Mouse (Mus musculus): ENCODE data around the gene Vgll4.

Gene Vgll4

DNA sequence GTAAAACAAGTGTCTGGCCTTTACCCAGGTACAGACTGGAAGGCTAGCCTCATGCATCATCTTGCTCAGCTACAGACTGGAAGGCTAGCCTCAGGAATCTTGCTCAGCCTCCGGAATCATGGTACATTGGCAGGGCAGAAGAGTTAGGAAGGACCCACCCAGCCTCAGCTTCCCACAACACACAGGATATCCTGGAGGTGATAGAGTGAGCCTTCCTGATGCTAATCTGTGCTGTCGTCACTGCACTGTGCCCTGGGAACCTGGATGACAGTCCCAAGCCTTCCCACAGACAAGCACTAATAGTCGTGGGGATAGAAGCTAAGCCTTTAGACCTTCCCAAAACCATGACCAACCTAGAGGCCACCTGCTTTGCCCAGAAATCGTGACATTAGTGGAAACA lies 103.2 kb downstream of the Vgll4 start:
- DNase-seq, result peak; percentile 47 to 80

DNA sequence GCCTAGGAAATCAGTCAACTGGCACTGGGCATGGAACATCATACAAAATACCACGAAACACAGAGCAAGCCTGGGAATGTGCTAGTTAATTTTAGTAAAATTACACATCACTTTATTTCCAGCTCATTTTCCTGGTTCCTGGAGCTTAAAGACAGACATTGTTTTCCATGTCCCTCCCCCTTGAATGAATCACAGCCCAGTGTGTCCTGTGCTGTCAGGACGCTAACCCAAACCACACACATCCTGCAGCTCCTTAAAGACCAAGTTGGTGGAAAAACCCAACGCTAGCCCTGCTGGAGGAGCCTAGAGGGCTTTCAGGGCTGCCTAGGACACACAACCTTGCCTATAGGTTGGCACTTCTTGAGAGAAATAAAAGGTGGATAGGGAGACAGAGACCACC lies 103.7 kb downstream of the Vgll4 start:
- peak in 1 of 2 experiments; percentile 53 for DNase-seq

DNA sequence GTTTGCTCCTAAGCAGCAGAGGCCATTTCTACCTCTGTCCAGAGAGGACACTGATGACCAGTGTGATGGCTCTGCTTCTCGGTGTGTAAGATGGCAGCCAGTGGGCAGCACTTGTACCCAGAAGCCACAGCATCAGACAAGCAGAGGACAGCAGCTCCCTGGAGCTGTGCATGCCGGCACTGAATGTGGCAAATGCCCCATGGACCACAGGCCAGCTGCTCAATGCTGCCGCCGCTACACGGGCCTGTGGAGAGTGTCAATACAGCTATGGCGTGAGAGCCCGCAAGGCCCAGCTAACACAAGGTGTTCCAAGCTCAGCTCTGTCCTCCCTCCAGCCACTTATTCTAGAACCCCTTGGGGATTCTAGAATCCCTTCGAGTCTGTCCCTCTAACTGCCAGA lies 105.4 kb downstream of the Vgll4 start:
- no peak for DNase-seq

DNA sequence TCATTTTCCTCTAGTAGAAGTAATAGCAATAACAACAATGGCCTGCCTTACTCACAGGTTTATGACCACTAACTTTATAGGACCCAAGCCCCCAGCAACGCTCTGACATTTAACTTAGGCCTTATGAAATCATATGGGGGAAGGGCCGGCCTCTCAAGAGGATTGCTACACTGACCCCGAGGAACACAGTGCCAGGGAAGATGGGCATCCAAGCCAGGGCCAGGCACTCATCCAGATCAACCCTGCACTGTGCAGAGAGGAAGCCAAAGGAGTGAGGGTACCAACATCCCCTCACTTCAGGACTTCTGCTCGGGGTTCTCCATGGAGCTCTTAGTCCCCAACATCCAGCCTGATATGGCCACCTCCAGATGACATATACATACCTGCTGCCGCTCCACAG lies 106.3 kb downstream of the Vgll4 start:
- peak in 1 of 2 experiments; percentile 58 for DNase-seq

DNA sequence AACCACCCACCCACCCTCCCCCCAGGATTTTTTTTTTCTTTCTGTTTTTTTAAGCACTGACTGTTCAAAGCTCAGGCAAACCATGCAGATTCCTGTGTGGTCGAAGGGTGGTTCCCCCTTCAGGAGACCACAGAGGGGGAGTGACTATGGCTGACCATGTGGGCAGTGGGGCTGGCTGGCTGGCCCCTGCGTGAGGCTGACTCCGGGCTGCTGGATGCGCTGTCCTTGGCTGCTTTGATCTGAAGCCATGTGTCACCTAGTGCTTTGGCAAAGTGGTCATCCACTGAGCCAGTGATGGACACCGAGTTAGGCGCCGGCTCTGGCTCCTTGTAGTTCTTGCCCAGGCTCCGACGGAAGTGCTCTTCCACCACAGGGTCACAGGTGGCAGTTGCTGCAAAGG lies 107.7 kb downstream of the Vgll4 start:
- DNase-seq, result no peak

DNA sequence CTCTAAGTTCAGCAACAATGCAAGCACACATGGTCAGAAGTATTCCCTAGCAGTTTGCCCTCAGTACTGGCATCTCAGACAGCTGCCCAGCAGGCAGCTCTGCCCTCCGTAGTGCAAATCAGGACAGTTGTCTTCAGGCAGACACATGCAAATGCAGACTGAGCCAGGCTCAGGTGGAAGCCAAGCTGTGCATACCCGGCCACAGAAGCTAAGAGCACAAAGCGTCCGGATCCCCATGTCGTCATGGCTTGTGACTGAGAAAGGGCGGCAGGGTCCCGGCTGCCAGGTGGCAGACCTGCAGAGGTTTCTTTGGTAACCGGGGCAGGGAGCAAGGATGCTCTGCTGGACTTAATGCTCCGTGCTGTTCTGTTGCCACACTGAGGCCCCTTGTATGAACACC lies 108.2 kb downstream of the Vgll4 start:
- no peak for DNase-seq

DNA sequence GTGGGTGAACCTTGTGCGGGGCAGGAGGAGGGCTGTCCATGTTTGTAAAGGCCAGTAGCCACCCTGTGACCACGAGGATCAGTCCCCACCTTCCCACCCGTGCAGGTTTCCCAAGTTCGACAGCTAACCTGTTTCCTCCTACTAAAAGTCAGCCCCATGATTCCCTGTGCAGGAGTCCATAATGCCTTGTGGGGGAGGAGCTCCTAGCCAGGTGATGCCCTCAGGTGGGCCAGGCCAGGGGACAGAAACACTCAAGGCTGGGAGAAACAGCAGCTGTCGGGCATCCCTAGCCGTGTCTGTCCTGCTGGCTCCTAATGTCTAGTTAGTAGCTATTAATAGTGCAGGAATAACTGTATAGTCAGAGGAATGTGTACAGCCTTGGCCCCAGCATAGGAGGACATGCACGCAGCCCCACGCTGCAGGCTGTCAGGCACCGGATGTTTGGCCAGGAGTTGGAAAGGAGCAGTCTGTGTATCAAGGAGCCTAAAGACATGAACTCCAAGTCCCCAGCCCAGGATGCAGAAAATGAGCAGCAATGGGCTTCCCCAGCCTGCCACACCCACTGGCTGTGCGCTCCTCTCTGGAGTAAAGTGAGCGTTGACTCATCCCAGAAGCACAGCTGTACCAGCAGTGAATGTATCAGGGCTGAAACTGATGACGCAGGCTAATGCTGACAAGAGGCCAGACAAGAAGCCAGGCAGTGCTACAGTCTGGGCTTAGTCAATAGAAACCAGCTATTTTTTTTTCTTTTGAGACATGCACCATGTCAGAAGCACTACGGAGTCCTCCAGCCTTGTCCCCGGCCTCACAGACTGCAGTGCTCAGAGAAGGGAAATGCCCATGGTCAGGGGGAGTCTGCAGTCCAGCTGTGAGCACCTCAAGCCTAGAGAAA lies 108.9 kb downstream of the Vgll4 start:
- no peak for DNase-seq

DNA sequence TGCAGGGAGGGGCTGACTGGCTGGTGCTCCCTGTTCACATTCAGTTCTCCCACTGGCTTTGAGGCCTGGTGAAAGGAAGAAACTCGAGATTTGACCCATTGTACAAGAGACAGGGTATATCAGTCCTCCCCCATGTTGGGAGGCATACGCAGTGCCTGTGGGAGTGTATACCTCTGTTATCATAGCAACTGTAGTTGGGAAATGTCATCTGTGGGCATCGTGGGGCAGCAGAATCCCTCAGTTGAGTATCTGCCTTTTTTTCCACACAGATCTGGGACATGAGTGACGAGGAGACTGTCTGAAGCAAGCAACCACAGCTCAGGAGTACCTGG lies 111.1 kb downstream of the Vgll4 start:
- DNase-seq, result no peak

DNA sequence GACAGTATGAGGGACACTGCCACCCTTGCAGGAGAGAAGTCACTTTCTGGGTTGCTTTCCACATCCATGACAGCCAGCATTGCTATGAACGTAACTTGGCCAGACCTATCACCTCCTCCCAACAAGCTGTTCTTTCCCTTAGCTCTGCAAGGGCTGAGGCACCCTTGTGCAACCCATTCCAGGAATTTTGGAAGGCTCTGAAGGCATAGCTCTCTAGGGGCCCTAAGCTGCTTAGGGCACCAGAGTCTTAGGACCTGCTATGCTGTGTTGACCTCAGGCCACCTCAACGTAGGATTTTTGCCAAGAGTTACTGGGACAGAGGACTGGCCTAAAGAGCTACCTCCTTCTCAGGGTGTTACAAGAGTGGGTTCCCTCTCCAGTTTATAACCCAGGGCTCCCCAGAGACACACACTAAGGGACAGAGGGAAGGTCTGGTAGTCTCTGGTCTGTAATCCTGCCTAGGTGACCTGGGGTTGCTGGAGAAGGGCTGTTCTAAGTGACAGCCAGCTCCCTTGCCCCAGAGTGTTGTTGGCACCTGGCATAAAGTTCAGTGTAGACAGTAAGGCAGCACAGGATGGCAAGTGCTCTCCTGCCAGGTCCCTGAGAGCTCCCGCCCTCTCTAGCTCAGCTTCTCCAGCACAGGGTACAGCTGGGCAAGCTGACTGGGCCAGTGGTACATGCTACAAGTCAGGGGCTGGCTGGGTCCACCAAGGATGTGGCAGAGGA lies 111.6 kb downstream of the Vgll4 start:
- DNase-seq, result no peak

DNA sequence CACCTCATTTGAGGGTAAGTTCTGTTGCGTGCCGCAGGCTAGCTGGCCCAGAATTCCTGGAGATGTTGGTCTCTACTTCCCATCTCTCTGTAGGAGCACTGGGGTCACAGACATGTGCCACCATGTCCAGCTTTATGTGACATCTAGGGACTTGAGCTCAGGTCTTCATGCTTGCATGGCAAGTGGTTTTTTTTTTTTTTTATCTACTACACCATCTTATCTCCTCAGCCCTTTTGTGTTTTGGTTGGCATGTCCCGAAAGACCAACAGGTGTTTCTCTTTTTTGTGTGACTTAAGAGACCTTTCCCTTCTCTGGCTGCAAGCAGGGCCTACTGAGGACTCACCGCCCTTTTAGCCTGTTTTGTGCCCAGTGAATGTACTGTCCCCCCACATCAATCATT lies 113.3 kb downstream of the Vgll4 start:
- no peak for DNase-seq

DNA sequence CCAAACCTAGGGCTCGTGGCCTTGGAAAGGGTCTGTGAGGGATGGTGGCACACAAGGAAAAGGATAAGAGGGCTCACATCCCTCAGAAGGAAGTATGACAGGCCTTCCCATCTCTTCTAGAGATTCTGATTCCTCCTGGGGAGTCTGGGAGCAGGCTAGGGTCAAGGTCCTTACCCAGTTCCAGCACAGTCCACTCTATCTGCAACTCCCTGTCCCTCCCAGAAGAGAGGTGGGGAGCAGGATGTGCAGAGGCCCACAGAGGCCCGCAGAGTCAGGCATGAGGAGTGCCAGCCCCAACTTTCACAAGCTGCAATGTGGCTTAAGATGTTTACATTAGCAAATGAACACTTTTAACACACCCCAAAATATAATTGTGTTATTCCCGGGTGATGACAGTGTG lies 114.2 kb downstream of the Vgll4 start:
- DNase-seq, result no peak

DNA sequence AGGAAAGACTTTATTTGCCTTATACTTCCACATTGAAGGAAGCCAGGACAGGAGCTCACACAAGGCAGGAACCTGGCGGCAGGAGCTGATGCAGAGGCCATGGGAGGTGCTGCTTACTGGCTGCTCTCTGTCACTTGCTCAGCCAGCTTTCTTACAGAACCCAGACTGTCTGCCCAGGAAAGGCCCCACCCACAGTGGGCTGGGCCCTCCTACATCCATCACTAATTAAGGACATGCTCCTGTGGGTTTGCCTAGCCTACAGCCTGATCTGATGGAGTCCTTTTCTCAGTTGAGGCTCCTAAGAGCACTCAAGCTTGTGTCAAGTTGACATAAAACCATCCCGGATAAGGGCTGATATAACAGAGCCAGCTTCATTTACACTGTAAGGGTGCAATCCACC lies 115.4 kb downstream of the Vgll4 start:
- DNase-seq, result no peak

DNA sequence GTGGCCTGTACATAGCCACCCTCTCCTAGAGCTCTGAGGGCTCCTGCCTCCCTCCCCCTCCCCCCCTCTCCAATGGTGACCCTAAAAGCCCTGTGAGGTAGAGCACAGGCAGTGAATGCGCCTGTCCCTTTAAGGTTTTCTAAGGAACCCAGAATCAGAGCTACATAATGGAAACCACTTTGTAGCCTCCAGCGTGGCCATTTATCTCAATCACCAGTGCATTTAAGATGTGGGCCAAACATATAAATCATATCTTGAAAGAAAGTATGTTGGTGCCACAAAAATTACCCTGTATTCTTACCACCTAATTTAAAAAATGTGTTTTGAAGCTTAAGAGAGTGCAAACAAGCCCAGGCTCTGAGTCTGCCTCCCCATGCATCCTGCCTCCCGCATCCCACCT lies 117.1 kb downstream of the Vgll4 start:
- DNase-seq, result no peak

DNA sequence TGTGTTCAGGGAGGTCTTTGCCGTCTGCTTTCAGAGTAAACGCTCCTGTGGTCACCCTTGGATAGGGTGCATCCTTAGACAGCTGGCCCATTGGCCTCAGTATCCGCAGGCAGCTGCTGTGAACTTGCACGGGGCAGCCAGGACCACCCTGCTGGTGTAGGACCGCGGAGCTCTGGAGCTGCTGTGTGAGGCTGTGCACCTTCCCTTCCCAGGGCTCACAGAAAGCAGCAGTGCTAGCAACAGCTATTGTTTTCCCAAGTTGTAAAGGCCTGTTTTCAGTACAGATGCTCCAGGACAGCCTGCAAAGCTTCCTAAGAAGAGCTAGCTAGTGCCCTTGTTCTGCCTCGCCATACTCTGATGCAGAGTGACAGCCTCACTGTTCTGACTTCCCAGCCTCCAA lies 118.1 kb downstream of the Vgll4 start:
- no peak for DNase-seq

DNA sequence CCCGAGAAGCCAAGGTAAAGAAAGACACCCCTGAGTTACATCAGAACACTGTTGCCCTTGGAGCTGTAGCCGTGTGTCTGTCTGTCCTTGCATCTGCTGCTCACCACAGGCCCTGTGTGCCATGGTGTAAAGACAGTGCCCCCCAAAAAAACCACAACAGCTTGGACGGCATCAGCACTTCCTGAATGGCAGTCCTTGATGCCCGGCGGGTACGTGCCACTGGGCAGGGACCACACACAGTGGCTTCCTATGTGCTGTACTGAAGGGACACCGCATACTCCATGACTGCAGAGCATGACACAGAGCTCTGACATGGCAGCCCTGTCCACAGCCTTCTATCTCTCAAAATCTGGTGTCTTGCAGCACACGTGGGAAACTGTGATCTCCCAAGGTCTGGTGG lies 120.0 kb downstream of the Vgll4 start:
- DNase-seq, result no peak

DNA sequence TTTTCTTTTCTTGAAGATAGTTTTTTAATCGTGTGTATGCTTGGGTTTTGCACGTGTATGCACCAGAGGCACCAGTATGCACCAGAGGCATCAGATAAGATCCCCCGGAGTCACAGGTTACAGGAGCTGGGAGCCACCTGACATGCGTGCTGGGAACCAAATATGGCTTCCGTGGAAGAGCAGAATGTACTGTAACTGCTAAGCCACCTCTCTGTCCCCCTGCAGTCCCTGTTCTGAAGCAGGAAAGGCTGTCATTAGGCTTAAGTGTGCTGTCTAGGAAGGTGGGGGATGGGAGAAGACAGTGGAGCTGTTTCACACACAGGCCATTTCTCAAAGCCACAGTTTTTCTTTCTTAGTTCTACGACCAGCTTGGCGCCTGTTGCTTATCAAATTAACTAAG lies 121.0 kb downstream of the Vgll4 start:
- no peak for DNase-seq

DNA sequence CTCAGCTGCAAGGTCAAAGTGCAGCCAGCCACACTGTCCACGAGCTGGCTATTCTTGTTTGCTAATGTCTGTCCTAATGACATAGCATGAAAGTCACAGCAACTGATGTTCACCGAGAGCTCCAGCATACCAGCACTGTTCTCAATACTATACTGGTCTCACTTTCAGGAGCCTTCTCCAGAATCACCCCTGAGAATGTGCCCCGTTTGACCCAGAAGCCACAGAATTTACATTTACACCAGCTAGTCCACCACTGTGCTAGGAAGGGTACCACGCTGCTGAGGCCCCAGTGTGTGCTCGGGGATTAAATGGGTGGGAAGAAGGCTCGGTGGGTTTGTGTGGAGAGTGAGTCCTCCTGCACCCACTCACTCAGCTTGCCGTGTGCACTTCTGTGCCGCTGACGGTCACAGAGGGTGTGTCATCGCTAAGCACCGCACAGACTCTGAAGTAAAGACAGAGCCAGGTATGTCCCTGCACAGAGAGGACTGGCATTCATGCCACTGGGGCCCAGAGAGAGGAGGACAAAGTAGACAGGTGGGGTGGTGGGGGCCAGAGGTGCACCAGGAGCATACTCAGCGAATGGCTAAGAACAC lies 122.1 kb downstream of the Vgll4 start:
- no peak for DNase-seq

DNA sequence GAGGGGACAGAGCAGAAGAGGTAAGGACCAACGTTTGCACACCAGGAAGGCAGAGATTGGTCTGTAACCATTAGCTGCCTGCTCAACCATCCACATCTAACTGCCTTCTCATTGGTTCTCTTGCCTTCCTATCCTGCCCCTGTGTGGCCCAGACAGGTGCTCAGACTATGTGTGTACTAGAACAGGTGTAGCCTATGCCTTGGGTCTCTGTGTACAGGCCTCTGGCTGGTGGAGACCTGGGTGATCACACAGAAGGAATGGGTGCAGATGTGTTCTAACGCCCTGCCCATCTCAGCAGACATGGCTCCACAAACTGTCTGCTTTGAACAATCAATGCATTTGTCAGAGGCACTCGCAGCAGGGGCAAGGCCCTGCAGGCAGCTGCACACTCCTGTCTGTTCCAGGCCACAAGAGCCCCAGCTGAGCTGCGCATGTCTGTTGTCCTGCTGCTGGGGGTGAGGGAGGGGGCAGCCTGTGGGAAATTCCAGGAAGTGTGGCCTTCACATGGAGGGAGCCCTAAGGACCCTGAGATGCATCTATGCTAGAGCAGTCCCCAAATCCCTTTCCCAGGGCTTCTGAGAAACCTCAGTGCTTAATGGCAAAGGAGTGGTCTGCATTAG lies 123.5 kb downstream of the Vgll4 start:
- DNase-seq, result no peak

DNA sequence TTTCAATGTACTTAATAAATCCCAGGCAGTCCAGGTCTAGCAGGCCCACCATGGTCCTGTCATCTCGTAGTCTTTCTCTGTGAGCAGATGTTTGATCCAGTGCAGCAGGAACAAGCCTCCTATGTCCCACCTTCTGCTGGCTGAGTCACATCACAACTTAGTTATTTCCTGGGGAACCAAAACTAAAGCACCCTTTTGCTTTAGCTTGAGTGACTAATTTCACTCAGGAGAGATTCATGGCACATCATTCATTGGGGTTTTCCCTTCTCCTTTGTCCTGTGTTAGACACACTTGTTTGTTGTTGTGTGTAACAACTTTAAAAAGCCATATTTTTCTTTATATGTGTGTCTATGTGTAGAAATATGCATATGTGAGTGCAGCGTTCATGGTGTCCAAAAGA lies 126.9 kb downstream of the Vgll4 start:
- DNase-seq, result no peak

DNA sequence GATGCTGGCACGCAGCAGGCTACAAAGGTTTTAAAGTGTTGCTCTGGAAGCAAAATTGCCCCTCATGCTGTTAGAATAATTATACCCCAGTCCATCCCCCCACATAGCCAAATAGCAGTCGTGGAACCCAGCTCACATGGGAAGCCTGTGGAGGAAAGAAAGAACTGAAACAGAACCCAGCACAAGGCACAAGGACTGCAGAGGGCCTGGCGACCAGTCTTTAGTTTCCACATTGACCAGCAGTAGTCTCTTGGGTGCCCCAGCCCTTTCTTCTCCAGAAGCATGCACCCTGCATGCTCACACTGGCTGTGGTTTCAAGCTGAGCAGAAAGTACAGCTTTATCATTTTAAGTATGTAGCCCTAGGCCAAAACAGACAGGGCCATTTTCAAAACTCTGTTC lies 127.7 kb downstream of the Vgll4 start:
- no peak for DNase-seq

DNA sequence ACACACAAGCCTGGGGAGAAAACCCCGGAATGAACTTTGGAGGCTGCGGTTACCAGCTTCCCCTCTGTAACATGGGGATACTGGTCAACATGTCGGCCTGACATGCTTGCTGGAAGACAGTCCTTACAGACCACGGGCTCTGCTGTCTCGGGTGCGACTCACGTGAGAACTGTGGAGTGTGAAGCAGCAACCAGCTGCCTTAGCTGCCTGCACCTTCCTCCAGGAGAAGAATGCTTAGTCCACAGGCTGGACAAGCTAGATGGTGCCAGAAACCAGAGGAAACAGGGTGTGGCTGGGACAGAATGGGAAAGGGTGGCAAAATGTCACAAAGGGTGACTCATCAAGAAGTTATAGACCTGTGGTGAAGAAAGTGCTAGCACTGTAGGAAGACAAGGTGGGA lies 129.8 kb downstream of the Vgll4 start:
- DNase-seq, result peak in 1 of 2 experiments; percentile 67

DNA sequence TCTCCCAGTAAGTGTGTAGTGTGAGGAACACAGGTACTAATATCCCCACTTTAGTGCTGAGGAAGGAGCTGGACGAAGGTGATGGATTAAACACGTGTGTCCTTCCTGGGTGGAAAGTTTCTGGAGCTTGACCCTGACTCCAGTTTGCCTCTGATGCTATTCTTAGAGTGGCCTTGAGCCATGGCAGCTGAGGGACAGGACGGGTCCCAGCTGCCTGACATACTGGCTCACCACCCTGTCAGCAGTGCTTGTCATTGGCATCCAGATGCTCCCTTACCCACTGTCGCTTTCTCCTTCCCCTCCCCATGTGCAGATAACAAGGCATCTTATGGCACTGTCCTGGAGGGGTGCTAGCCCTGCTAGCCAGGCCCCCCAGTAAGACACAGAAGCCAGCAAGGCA lies 130.9 kb downstream of the Vgll4 start:
- DNase-seq, result no peak

DNA sequence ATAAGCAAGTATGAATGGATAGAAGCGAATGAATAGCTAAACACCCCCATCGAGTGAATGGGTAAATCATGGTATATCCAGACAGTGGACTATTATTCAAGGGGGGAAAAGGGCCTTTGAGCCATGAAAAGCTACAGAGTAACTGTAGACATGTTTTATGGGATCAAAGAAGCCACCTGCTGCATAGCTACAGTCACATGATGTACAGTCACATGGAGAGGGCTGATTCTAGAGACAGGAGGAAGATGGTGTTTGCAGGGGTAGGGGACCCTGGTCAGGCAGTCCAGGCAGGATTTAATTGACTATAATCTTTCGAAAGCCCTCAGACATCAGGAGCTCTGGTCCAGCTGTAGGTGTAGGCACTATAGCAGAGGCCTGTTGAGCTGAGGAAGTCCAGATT lies 133.4 kb downstream of the Vgll4 start:
- no peak for DNase-seq

DNA sequence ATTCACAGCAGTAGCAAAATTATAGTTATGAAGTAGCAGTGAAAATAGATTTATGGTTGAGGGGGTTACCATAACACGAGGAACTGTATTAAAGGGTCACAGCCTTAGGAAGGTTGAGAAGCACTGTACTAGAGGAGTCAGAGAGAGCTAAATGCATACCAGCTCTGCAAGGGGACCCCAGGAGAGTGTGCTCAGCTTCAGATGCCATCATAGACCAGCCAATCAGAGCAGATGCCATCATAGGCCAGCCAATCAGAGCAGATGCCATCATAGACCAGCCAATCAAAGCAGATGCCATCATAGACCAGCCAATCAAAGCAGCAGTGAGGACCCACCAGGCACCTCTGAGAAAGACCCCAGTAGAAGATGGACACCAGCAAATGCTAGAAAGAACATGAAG lies 134.0 kb downstream of the Vgll4 start:
- DNase-seq, result no peak

Measured in kidney, postnatal 36 days (tissue).